Comparison of ENCODE assay signal across 8 mouse cellular contexts in the genomic region with DNA sequence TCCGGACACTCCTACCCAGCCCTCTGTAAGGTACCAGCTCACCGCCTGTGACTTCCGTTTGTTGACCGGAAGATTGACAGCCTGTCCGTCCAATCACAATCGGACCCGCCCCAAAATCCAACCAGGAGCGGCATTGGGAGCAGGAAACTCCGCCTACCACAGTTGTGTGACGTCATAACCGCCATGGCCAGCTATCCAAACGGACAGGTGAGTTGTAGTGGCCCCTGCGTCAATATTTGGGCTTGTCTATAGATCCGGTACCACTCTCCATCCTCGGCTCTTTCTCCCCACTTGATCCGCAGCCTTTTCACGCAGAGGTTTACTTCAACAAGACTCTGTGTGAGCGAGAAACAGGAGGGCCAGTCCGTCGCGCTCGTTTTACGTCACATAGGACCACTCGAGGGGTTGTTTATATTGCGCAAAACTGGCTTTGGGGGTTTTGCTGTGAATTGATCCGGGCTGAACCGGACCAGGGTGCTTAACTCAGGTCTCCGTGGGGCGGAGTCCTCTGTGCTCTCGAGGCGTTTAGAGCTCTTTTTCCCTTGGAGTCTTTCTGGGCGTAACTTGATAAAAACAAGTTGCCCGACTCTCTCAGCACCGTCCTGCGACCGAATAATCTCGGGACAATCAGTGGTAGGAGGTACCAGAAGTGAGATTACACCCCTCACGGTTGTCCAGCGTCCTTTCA. TPM values are rescaled to one million over a fixed set of nuclear protein-coding genes. Genes with fewer than 3 reads are reported as not detected.
DNase-seq lines count a peak whose midpoint lies in the region; ATAC-seq lines count a peak whose summit lies in the region.

No protein-coding gene starts in this region.

- no peaks in the 10 kb centered on the region for H3K27me3 ChIP-seq in heart, embryonic 14.5 days (ENCODE audit: control insufficient read depth, insufficient read depth, low read length)
- H3K27me3 ChIP-seq in liver, embryonic 13.5 days = no peaks in the 10 kb centered on the region
- H3K27me3 ChIP-seq in stomach, embryonic 16.5 days (ENCODE audit: control insufficient read depth, insufficient read depth, low read length) = no peaks in the 10 kb centered on the region

- peak overlapping the region; percentile 82 for H3K9ac ChIP-seq in heart, embryonic 14.5 days (ENCODE audit: low read length)
- H3K9ac ChIP-seq in liver, embryonic 13.5 days = peak overlapping the region; percentile 79
- H3K9ac ChIP-seq in stomach, embryonic 16.5 days (ENCODE audit: low read length) = peak overlapping the region; percentile 81

- WGBS in heart, embryonic 14.5 days = under 1% methylated on average over 39 of the region's 39 CpGs
- whole genome bisulfite sequencing in liver, embryonic 13.5 days (ENCODE audit: insufficient replicate concordance) = under 1% methylated on average over 39 of the region's 39 CpGs
- under 1% methylated on average over 39 of the region's 39 CpGs for WGBS in stomach, embryonic 16.5 days

- peak; percentile 95 for ATAC-seq in heart, embryonic 14.5 days (ENCODE audit: insufficient number of reproducible peaks, insufficient read depth, low FRiP score, low read depth)
- ATAC-seq in liver, embryonic 13.5 days (ENCODE audit: low read depth) = peak; percentile 91
- peak; percentile 94 for ATAC-seq in stomach, embryonic 16.5 days (ENCODE audit: insufficient read depth, low FRiP score)

- peak overlapping the region; percentile 76 for H3K4me2 ChIP-seq in heart, embryonic 14.5 days (ENCODE audit: low read length)
- peak overlapping the region; percentile 76 for H3K4me2 ChIP-seq in liver, embryonic 13.5 days
- H3K4me2 ChIP-seq in stomach, embryonic 16.5 days (ENCODE audit: low read depth, low read length) = peak overlapping the region; percentile 69

- DNase-seq in CD4-positive, CD25-positive, alpha-beta regulatory T cell, adult 2 months (ENCODE audit: low read depth, low spot score) = peak; percentile 99
- DNase-seq in fibroblast of lung, adult 2 months (ENCODE audit: low read depth) = peak; percentile 97
- DNase-seq in kidney, postnatal 14 days = peak; percentile 100
- DNase-seq in liver, embryonic 13.5 days = peak; percentile 99
- peak; percentile 100 for DNase-seq in neural tube, embryonic 10.5 days (ENCODE audit: extremely low spot score, low spot score)

- peaks cover 22% of the 10 kb centered on the region for H3K4me1 ChIP-seq in brown adipose tissue, adult 24 weeks (ENCODE audit: control insufficient read depth, insufficient read depth, insufficient read length, low read length)
- peaks cover under 1 to 12% of the 10 kb centered on the region in 2 experiments for H3K4me1 ChIP-seq in heart, embryonic 14.5 days (ENCODE audit: control insufficient read depth in 2 of 2, insufficient read depth in 2 of 2, low read length in 2 of 2)
- peaks cover 56% of the 10 kb centered on the region for H3K4me1 ChIP-seq in liver, embryonic 13.5 days (replicated peaks)
- H3K4me1 ChIP-seq in stomach, embryonic 16.5 days (ENCODE audit: control insufficient read depth, insufficient read depth, low read length) = peaks cover 14% of the 10 kb centered on the region

- peak overlapping the region; percentile 86 for H3K4me3 ChIP-seq in brown adipose tissue, adult 24 weeks (ENCODE audit: insufficient read depth, low read depth, low read length)
- peak overlapping the region; percentile 81 to 92 for H3K4me3 ChIP-seq in heart, embryonic 14.5 days (ENCODE audit: control insufficient read depth in 1 of 2, insufficient read depth in 1 of 2, low read depth in 1 of 2, low read length in 2 of 2)
- peak overlapping the region; percentile 82 for H3K4me3 ChIP-seq in liver, embryonic 13.5 days (replicated peaks)
- H3K4me3 ChIP-seq in stomach, embryonic 16.5 days (replicated peaks; ENCODE audit: low read length) = peak overlapping the region; percentile 85

- peak overlapping the region; percentile 87 for H3K27ac ChIP-seq in brown adipose tissue, adult 24 weeks (replicated peaks; ENCODE audit: low read depth, low read length)
- H3K27ac ChIP-seq in heart, embryonic 14.5 days (replicated peaks in 1 of 2; ENCODE audit: control insufficient read depth in 1 of 2, insufficient read depth in 1 of 2, low read depth in 2 of 2, low read length in 2 of 2) = peak overlapping the region; percentile 40 to 60
- peak overlapping the region; percentile 90 for H3K27ac ChIP-seq in liver, embryonic 13.5 days
- H3K27ac ChIP-seq in stomach, embryonic 16.5 days (ENCODE audit: low read length) = peak overlapping the region; percentile 78

- H3K36me3 ChIP-seq in heart, embryonic 14.5 days (ENCODE audit: control insufficient read depth, insufficient read depth, low read length) = no peaks in the 10 kb centered on the region
- H3K36me3 ChIP-seq in liver, embryonic 13.5 days = no peaks in the 10 kb centered on the region
- H3K36me3 ChIP-seq in stomach, embryonic 16.5 days (ENCODE audit: control insufficient read depth, insufficient read depth, low read length) = no peaks in the 10 kb centered on the region

- H3K9me3 ChIP-seq in heart, embryonic 14.5 days (ENCODE audit: control insufficient read depth, low read length) = 0 out of 2 replicates have a peak, but pooled peaks cover 3% of the 10 kb centered on the region
- 0 out of 2 replicates have a peak, but pooled peaks cover 6% of the 10 kb centered on the region for H3K9me3 ChIP-seq in liver, embryonic 13.5 days (replicated peaks)
- 0 out of 2 replicates have a peak, but pooled peaks cover 3% of the 10 kb centered on the region for H3K9me3 ChIP-seq in stomach, embryonic 16.5 days (replicated peaks; ENCODE audit: control insufficient read depth, low read length)

RNA-seq across cellular contexts. Expression of gene Pef1, which starts 5.2 kb away (rescaled TPM):
- polyA plus RNA-seq in brown adipose tissue, adult 24 weeks (2012; ENCODE audit: insufficient read depth, insufficient read length, missing spikeins) = 67.7 and 71.2 TPM in 2 replicates
- 67.0 and 68.0 TPM in 2 replicates for polyA plus RNA-seq in heart, embryonic 14.5 days (2014; fragmentation: Nextera tagmentation; extraction: Ambion mirVana)
- 41.0 and 41.3 TPM in 2 replicates for polyA plus RNA-seq in liver, embryonic 13.5 days (2015; fragmentation: Nextera tagmentation; extraction: Ambion mirVana)
- polyA plus RNA-seq in stomach, embryonic 16.5 days (2015; fragmentation: Nextera tagmentation; extraction: Ambion mirVana) = 63.5 and 72.7 TPM in 2 replicates

RNA-seq across cellular contexts. Expression of gene Hcrtr1, which starts 31.6 kb away (rescaled TPM):
- polyA plus RNA-seq in brown adipose tissue, adult 24 weeks (2012; ENCODE audit: insufficient read depth, insufficient read length, missing spikeins) = not detected in 2 replicates
- polyA plus RNA-seq in heart, embryonic 14.5 days (2014; fragmentation: Nextera tagmentation; extraction: Ambion mirVana) = 0.15 TPM in 1 of 2 replicates, not detected in the other
- 0.05 TPM in 1 of 2 replicates, not detected in the other for polyA plus RNA-seq in liver, embryonic 13.5 days (2015; fragmentation: Nextera tagmentation; extraction: Ambion mirVana)
- polyA plus RNA-seq in stomach, embryonic 16.5 days (2015; fragmentation: Nextera tagmentation; extraction: Ambion mirVana) = 0.29 and 0.49 TPM in 2 replicates

RNA-seq across cellular contexts. Expression of gene Col16a1, which starts 59.9 kb away (rescaled TPM):
- polyA plus RNA-seq in brown adipose tissue, adult 24 weeks (2012; ENCODE audit: insufficient read depth, insufficient read length, missing spikeins) = 1.2 and 7.8 TPM in 2 replicates
- polyA plus RNA-seq in heart, embryonic 14.5 days (2014; fragmentation: Nextera tagmentation; extraction: Ambion mirVana) = 27.9 and 37.1 TPM in 2 replicates
- polyA plus RNA-seq in liver, embryonic 13.5 days (2015; fragmentation: Nextera tagmentation; extraction: Ambion mirVana) = 3.1 and 3.3 TPM in 2 replicates
- 55.6 and 75.1 TPM in 2 replicates for polyA plus RNA-seq in stomach, embryonic 16.5 days (2015; fragmentation: Nextera tagmentation; extraction: Ambion mirVana)

Comparison
In these comparisons a context has a peak if more than half of its experiments do, and no peak if none do; other contexts are left out.
1. Peak in every context shown above with its lines: DNase-seq, ATAC-seq, H3K4me3 ChIP-seq and H3K27ac ChIP-seq.